Mouse (Mus musculus): ENCODE measurements around the gene Kcng4. TPM values are rescaled to one million over a fixed set of nuclear protein-coding genes. Genes with fewer than 3 reads are reported as not detected.

Gene Kcng4
- polyA plus RNA-seq (2012; ENCODE audit: low replicate concordance) = not detected in 2 replicates

DNA sequence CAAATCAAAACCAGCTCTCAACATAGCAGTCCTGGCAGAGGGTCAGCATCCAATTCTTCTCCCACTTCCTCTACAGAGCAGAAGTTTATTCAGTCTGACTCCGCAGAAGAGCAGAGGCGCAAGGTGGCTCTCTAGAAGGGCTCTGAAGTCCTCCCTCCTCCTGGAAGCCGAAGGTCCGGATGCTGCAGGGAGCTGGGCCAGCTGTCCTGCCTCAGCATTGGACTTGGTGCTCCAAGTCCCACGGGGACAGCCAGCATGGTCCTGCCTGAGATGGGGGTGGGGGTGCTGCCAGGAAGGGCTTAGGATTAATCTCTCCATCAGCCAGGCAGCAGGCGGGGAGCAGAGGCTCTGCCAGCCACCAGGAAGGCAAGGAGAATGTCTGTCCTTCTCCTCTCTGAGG, at the start of gene Kcng4:
TSS of gene Kcng4 (minus strand) at position 303 of the 400 bp plus-strand sequence.

DNA sequence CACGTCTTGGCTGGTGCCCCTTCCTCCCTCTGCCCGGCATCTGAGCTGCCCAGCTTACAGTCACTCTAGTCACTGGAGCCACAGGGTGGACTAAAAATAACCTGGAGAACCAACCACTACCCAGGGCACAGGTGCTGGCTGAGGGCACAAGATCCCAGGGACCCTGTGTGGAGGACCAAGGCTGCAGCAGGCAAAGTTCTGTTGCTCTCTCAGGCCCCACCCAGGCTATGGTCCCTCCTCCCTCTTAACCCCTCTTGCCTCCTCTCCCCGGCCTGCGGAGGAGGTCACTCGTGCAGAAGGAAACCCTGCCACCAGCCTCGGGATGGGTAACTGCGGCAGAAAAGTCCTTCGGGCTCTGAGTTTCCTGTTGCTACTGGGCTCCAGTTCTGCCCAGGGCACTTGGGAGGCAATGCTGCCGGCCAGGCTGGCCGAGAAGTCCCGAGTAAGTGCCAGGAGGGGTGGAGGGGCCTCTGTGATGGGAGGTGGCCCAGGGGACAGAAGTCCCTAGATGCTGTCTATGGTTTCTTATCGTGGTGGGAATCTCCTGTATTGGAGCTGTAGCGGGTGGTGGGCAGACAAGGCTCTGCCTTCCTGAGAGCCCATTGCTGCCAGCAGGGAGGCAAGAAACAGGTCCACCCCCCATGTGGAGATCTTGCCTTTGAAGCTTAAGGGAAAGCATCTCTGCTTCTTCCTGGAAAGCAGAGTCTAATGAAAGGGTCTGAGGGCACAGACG, 30.9 kb upstream of the Kcng4 start, which contains the start of gene Wfdc1:
TSS of gene Wfdc1 (plus strand) at position 147 of the 733 bp plus-strand sequence.

DNA sequence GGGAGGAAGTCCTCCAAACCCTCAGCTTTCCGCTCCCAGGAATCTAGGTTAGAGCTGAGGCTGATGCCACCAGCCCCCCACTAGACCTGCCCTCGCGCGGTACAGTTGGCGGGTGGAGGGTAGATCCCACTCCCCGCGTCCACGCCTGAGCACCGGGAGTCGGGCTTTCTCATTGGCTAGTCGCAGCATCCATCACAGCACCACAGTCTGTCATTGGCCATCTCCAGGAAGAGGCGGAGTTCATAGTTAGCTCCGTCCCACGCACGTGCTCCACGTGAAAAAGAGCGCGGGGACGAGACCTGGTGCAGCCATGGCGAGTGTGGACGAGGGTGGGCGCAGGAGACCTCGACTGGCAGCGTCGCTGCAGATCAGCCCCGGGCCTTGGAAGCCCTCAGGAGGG, 23.0 kb downstream of the Kcng4 start, which contains the start of gene Adad2:
TSS of gene Adad2 (plus strand) at position 277 of the 400 bp plus-strand sequence.

DNA sequence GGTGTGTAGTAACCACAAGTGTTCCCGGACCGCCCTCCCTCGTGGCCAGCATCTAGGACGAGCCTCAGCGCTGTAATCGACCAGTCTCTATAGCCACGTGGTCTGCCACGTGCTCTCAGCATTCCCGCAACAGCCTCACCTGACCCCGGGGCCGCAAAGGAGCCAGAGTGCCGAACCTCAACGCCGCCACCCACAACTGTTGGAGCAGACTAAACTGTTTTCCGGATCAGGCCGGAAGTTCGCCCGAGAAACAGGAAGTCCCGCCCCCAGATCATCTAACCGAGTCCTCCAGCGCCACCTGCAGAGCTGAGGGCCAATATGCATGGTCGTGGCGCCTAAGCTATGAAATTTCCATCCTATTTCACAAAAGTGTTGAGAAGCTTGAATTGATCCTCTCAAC, 30.5 kb downstream of the Kcng4 start, which contains the start of gene Taf1c:
TSS of gene Taf1c (minus strand) at position 227 of the 400 bp plus-strand sequence.

DNA sequence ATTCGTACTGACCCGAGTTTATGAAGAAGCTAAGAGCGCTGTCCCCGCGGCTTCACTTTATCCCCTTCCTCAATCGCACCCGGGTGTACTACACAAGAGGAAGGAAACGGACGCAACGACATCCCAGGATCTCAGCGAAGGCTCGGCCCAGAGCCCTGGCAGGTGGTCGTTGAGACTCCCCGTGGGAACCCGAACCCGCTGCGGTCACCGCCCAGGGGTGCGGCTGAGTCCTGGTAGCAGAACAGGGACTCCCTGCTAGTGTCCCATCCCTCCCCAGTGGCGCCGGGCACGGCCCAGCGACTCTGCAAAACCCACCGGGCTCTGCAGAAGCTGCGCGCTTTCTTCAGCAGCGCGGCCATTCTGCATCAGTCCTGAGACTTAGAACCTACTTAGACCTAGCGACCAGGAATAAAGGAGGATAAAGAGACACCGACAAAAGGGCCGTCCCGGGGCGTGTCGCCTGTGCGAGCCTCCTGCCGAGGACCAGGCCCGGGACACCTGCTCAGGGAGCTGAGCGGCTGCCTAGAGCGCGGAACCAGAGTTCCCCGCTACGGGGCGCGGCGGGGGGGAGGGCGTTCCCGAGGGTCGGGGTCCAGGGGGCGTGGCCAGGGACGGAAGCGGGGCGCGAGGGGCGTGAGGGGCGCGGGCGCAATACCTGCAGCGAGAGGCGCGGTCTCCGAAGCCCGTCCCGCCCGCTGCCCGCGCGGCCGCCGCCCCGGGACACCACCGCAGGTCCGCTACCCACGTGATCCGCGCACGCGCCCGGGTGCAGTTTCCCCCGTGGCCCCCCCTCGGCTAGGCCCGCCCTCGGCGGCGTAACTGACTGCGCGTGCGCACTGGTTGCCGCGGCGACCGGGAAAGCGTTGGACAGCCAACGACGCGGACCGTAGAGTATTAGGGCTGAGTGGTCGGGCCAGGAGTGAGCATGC, 60.8 kb downstream of the Kcng4 start, which contains the start of the genes Hsdl1 and Dnaaf1:
TSS of gene Hsdl1 (minus strand) at position 747 of the 929 bp plus-strand sequence.
TSS of gene Dnaaf1 (plus strand) at position 799 of the 929 bp plus-strand sequence.

Other genes with a start within 250 kb of the Kcng4 start
- gene Mlycd, start 240.8 kb downstream of the Kcng4 start, polyA plus RNA-seq (2012; ENCODE audit: low replicate concordance) = 9.2 and 12.1 TPM in 2 replicates
- 4.5 and 6.8 TPM in 2 replicates for gene Osgin1, start 201.6 kb downstream of the Kcng4 start, polyA plus RNA-seq (2012; ENCODE audit: low replicate concordance)
- not detected in 2 replicates for gene Necab2, start 189.0 kb downstream of the Kcng4 start, polyA plus RNA-seq (2012; ENCODE audit: low replicate concordance)
- gene Slc38a8, start 134.0 kb downstream of the Kcng4 start, polyA plus RNA-seq (2012; ENCODE audit: low replicate concordance) = not detected in 2 replicates
- gene Mbtps1, start 76.9 kb downstream of the Kcng4 start, polyA plus RNA-seq (2012; ENCODE audit: low replicate concordance) = 99.7 and 122 TPM in 2 replicates
- gene Hsdl1, start 60.5 kb downstream of the Kcng4 start, polyA plus RNA-seq (2012; ENCODE audit: low replicate concordance) = 10.7 and 23.4 TPM in 2 replicates
- not detected in 2 replicates for gene Dnaaf1, start 60.4 kb downstream of the Kcng4 start, polyA plus RNA-seq (2012; ENCODE audit: low replicate concordance)
- gene Taf1c, start 30.5 kb downstream of the Kcng4 start, polyA plus RNA-seq (2012; ENCODE audit: low replicate concordance) = 73.5 and 94.7 TPM in 2 replicates
- not detected in 2 replicates for gene Adad2, start 22.9 kb downstream of the Kcng4 start, polyA plus RNA-seq (2012; ENCODE audit: low replicate concordance)
- gene Wfdc1, start 30.7 kb upstream of the Kcng4 start, polyA plus RNA-seq (2012; ENCODE audit: low replicate concordance) = 0.47 TPM in 1 of 2 replicates, not detected in the other
- not detected in 2 replicates for gene Atp2c2, start 64.3 kb upstream of the Kcng4 start, polyA plus RNA-seq (2012; ENCODE audit: low replicate concordance)
- gene Tldc1, start 142.7 kb upstream of the Kcng4 start, polyA plus RNA-seq (2012; ENCODE audit: low replicate concordance) = 2.4 and 5.7 TPM in 2 replicates
- gene Cotl1, start 204.9 kb upstream of the Kcng4 start, polyA plus RNA-seq (2012; ENCODE audit: low replicate concordance) = 243 and 414 TPM in 2 replicates
- gene Klhl36, start 226.6 kb upstream of the Kcng4 start, polyA plus RNA-seq (2012; ENCODE audit: low replicate concordance) = 4.3 and 5.7 TPM in 2 replicates

All from leukemia stem cell, adult 10-12 weeks (primary cell).